Mouse (Mus musculus): ENCODE results near the gene AI661453.

The AI661453 gene

GRCm38 (mm10) chr17:47441296-47442051 is 5.1 kb downstream of the AI661453 start:
- DNase-seq (ENCODE audit: low spot score) = no peak

- DNase-seq (ENCODE audit: low spot score) = no peak
Observed at GRCm38 (mm10) chr17:47442271-47442670, 5.9 kb downstream of the AI661453 start.

DNA sequence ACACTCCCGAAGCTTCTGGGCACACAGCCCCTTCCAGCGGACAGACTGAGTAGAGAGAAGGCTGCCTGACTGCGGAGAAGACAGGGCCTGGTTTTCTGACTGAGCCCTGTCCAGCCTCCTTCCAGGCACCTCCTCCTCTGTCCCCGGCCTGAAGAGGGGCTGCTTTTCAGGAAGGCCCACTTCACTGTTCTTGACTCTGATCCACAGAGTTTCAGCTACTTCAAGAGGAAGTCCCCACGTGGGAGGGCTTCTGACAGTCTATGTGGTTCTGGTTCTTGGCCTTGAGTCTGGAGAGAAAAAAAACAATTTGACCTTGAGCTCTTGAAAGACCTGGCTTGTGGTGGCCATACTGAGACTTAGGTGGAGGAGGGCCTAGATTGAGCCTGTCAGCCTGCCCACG is 7.7 kb downstream of the AI661453 start:
- no peak for DNase-seq (ENCODE audit: low spot score)

- no peak for DNase-seq (ENCODE audit: low spot score)
Observed at GRCm38 (mm10) chr17:47445518-47445917, 9.1 kb downstream of the AI661453 start.

- DNase-seq (ENCODE audit: low spot score) = no peak
Observed at GRCm38 (mm10) chr17:47446025-47446424, 9.6 kb downstream of the AI661453 start.

GRCm38 (mm10) chr17:47446561-47446960 is 10.1 kb downstream of the AI661453 start:
- no peak for DNase-seq (ENCODE audit: low spot score)

DNA sequence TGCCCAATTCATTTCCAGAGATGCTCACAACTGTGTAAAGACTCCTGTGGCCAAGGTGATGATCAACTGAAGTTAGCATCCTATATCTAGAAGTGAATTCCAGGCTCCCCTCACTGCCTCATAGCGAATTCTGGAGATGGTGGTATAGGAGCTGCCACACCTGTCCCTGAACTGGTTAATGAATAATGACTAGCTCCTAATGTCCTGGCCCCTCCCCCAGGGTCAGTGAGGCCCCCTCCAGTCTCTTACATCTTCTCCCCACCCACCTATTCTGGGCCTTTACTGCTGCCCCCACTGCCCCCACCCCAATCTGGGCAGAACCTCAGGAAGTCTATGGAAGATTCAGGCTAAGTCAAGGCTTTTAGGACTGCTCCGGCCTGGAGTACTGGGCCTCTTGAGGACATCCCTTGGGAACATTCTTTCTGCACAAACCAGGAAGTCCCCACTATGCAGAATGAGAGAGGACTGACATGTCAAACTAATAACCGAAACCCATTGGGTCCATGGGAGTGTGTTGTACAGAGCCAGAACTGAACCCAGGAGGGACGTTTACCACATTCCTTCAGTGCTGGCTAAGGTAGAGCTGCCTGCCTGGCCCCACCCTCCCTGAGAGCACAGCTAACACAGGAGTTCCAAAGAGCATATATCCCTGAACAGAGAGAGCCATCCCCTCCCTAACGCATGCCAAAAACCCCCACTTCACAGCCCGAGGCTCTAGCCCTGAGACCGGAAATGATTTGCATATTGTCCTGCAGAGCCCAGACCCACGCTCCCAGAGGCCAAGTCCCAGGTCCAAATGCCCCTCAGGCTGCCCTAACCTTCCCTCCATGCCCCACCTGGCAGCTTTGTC is 12.3 kb downstream of the AI661453 start:
- no peak for DNase-seq (ENCODE audit: low spot score)

- DNase-seq (ENCODE audit: low spot score) = no peak
Observed at GRCm38 (mm10) chr17:47449432-47449831, 13.0 kb downstream of the AI661453 start.

DNA sequence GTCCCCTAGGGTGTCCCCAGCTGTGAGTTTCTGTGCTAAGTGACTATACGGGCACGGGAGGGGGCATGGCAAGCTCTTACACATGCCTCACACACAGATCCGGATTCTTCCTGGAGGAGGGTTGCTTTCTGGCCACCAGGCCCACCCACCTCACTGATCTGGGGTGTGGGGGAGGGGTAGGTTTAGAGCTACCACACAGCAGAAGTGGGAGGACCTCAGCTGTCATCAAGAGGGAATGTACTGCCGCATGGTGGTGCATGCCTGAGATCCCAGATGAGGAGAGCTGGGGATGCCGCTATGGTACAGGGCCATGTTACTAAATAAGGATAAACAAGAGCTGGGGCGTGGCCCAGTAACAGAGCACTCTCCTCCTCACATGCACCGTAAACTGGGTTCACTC is 13.8 kb downstream of the AI661453 start:
- no peak for DNase-seq (ENCODE audit: low spot score)

- DNase-seq (ENCODE audit: low spot score) = no peak
Observed at GRCm38 (mm10) chr17:47450880-47451565, 14.6 kb downstream of the AI661453 start.

DNA sequence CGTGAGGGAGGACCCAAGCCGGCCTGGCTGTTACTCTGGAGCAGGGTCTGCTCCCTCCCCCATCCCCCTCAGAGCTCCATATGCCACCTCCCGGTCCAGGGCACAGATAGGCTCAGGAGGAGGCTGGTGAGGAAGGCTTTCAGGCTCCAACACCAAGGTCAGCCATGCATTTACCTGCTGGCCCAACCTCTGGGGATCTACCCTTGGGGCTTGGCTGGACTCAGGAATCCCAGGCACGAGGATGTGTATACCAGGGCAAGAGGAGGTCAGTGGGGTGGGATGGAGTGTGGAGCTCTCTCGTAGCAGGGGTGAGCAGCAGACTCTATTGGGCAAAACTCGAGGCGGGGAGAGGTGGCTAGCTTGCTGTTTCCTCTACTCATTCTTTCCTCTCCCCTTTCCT is 16.5 kb downstream of the AI661453 start:
- DNase-seq (ENCODE audit: low spot score) = no peak

DNA sequence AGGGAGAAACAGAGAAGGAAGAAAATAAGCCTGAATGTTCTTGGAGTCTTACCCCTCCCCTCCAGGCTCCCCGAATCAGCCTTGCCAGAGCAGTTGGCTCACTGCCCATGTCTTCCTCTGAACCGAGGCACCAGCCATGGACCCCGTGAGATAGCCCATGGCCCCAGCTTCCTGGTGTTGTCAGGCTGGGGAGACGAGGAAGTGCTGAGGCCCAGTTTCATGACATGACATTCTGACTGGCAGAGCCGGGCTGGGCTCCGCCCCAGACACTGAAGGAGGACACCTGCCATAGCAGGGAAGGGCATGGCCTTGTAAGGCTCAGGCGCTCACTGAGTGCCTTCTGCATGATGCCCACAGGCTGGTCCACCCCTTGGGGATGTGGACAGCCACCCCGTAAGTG is 18.3 kb downstream of the AI661453 start:
- DNase-seq (ENCODE audit: low spot score) = no peak

DNA sequence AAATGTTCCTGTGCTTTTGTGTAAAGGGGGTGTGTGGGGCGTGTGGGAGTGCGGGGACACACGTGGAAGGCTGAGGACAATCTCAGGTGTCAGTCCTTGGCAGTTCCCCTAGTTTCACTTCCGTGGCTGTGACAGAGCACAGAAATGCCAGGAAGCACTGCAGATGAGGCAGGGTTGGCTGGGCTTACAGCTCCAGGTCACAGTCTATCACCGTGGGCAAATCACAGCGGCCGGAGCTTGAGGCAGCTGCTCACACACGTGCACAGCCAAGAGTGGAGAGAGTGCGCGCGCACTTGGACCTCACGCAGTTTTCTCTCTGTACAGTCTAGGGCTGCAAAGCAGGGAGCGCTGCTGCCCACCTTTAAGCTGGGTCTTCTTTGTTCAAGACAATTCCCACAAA is 21.9 kb downstream of the AI661453 start:
- no peak for DNase-seq (ENCODE audit: low spot score)

DNA sequence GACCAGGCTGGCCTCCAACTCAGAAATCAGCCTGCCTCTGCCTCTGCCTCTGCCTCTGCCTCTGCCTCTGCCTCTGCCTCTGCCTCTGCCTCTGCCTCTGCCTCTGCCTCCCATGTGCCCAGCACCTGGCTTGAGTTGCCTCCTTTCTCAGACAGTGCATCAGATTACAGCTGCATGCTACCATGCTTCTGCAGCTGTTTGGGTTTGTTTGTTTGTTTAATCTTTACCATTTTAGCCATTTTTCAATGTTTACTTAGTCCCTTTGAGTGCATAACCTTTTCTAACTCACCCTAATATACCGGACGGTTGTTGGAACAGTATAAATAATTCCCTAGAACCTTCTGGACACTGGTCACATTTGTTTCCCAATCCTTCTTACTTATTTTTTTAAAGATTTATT is 22.5 kb downstream of the AI661453 start:
- no peak for DNase-seq (ENCODE audit: low spot score)

DNA sequence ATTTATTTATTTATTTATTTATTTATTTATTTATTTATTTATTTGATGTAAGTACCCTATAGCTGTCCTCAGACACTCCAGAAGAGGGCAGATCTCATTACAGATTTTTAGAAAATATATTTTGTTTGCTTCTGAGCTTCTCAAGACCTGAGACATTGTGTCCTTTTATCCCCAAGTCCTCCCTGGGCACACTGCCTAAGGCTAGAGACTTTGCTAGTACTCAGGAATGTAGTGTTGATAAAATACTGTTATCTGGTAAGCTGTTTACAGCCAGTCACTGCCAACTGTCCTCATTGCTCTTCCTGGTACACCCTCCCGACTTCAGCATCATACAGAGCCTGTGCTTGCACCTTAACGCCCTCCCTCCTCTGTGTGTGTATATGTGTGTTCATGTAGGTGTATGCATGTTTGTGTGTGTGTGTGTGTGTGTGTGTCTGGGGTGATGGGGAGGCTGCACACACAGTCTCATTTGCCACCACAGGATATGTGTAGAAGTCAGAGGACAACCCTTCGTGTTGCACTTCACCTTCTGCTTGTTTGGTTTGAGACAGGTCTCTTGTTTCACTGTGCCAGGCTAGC is 23.0 kb downstream of the AI661453 start:
- DNase-seq (ENCODE audit: low spot score) = no peak

GRCm38 (mm10) chr17:47461688-47462087 is 25.3 kb downstream of the AI661453 start:
- DNase-seq (ENCODE audit: low spot score) = no peak

- DNase-seq (ENCODE audit: low spot score) = no peak
Observed at GRCm38 (mm10) chr17:47462209-47462608, 25.8 kb downstream of the AI661453 start.

DNA sequence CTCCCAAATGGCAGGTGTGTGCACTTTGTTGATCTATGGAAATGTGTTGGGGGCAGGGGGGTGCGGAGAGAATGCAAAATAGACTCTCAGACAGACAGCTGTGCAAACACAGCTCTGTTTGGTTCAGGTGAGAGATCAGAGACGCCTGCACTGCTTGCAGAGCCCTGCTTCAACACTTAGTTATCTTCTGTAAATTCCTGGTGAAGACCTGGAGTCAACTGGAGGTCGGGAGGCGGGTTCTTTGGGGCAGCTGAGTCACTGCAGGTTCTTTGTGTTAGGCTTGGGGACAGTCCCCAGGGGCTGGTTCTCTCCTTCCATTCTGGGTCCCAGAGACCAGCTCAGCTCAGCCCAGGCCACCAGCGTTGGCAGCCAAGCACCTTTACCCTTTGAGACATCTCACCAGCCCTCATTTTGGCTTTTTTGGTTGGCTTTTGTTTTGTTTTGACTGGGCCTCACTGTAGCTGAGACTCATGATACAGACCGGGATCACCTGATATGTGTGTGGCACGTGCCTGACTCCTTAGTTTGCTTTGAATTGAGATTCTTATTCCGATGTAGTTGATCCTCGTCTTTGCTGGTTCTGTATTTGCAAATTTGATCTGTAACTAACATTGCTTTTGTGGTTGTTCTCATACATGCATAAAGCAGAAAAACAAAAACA is 26.4 kb downstream of the AI661453 start:
- DNase-seq (ENCODE audit: low spot score) = no peak

DNA sequence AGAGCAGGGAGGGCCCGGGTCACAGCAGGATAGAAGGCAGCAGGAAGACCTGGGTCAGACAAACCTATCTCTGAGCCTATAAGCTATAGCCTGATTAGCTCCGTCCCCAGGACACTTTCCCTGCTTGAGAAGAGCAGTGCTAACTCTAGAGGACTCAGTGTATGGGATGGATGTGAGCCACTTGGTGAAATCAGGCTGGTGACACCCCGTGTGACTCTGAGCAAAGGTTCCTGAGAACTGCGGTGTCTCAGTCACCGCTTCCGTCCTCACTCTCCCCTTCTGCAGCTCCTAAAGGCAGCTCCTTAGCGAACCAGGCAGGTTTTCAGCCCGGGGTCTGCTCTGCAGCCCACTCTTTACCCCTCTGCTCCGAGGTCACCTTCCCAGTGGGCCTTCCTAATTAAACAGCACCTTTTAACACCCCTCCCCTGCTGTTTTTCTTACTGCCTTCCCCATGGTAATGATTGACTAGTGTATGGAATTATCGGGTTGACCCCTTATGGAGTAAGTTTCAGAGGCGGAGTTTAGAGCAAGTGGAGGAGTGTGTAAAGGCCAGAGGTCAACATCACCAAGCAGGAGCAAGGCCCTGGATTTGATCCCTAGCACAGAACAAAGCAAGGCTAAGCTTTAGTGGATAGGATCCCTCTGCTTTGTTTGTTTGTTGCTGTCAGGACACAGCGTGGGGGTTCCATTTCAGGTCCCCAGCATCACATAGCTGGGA is 28.0 kb downstream of the AI661453 start:
- no peak for DNase-seq (ENCODE audit: low spot score)

- no peak for DNase-seq (ENCODE audit: low spot score)
Observed at GRCm38 (mm10) chr17:47465016-47465415, 28.6 kb downstream of the AI661453 start.

- DNase-seq (ENCODE audit: low spot score) = no peak
Observed at GRCm38 (mm10) chr17:47466284-47466683, 29.9 kb downstream of the AI661453 start.

All from ovary, adult 18-20 months (tissue).